In genomic region chr1:89550061-89550869, GRCm38 (mm10) we compare ENCODE assay signal across 11 mouse cellular contexts.
DNase-seq lines count a peak whose midpoint lies in the region; ATAC-seq and TF ChIP-seq lines count a peak whose summit lies in the region.
"Had no signal": no experiment of that assay in that cellular context is flagged by ENCODE, and none has a peak within 500 bp of the region (broad histone marks: within the 10 kb centered on the region; RNA-seq: fewer than 3 reads in every experiment).

No protein-coding gene starts in this region.

- H3K36me3 ChIP-seq in hindbrain, embryonic 11.5 days (ENCODE audit: control insufficient read depth, insufficient read depth, low read length): no peaks in the 10 kb centered on the region
- H3K36me3 ChIP-seq in midbrain, embryonic 10.5 days: no peaks in the 10 kb centered on the region
- H3K36me3 ChIP-seq in kidney, adult 2 months (ENCODE audit: control insufficient read depth, insufficient read depth, low read length): no peaks in the 10 kb centered on the region
- no peaks in the 10 kb centered on the region for H3K36me3 ChIP-seq in liver, embryonic 11.5 days (ENCODE audit: control insufficient read depth, insufficient read depth, low read length)

- DNase-seq in right cerebral cortex, postnatal 4 days: peak; percentile 49
- DNase-seq in right cerebral cortex, postnatal 36 days (ENCODE audit: low spot score in 2 of 2): no peak
- DNase-seq in hindbrain, embryonic 11.5 days (ENCODE audit: low spot score): peak; percentile 84
- DNase-seq in midbrain, embryonic 10.5 days (ENCODE audit: low spot score): peak; percentile 83
- DNase-seq in kidney, adult 2 months: no peak
- DNase-seq in spleen, postnatal 10 days (ENCODE audit: low spot score in 2 of 2): no peak
- DNase-seq in liver, embryonic 11.5 days (ENCODE audit: low spot score): no peak
- no peak for DNase-seq in kidney, postnatal 25 days
- DNase-seq: lung, postnatal 14 days had no signal

- peaks cover 23% of the 10 kb centered on the region for H3K4me1 ChIP-seq in hindbrain, embryonic 11.5 days (replicated peaks; ENCODE audit: control insufficient read depth, insufficient read depth, low read length)
- H3K4me1 ChIP-seq in midbrain, embryonic 10.5 days: peaks cover 62% of the 10 kb centered on the region
- peaks cover 14% of the 10 kb centered on the region for H3K4me1 ChIP-seq in kidney, adult 2 months (ENCODE audit: control insufficient read depth, insufficient read depth, low read length)
- H3K4me1 ChIP-seq in liver, embryonic 11.5 days (replicated peaks; ENCODE audit: control insufficient read depth, insufficient read depth, low read length): peaks cover 12% of the 10 kb centered on the region

- peak overlapping the region; percentile 44 for H3K9ac ChIP-seq in hindbrain, embryonic 11.5 days (ENCODE audit: low read depth, low read length)
- no peak overlapping the region for H3K9ac ChIP-seq in liver, embryonic 11.5 days (ENCODE audit: low read depth, low read length)

- H3K9me3 ChIP-seq in hindbrain, embryonic 11.5 days (ENCODE audit: control insufficient read depth, low read length): no peaks in the 10 kb centered on the region
- H3K9me3 ChIP-seq in midbrain, embryonic 10.5 days (replicated peaks): no peaks in the 10 kb centered on the region
- no peaks in the 10 kb centered on the region for H3K9me3 ChIP-seq in liver, embryonic 11.5 days (ENCODE audit: control insufficient read depth, low read length)

- H3K27ac ChIP-seq in hindbrain, embryonic 11.5 days (ENCODE audit: low read depth, low read length): peak overlapping the region; percentile 93
- peak overlapping the region; percentile 88 for H3K27ac ChIP-seq in midbrain, embryonic 10.5 days (replicated peaks)
- no peak overlapping the region for H3K27ac ChIP-seq in kidney, adult 2 months (ENCODE audit: insufficient read depth, low read depth, low read length)
- H3K27ac ChIP-seq in liver, embryonic 11.5 days (ENCODE audit: low read depth, low read length): no peak overlapping the region

- 26% methylated on average over 25 of the region's 25 CpGs for WGBS in hindbrain, embryonic 11.5 days
- WGBS in midbrain, embryonic 10.5 days: 41% methylated on average over 25 of the region's 25 CpGs
- 76% methylated on average over 25 of the region's 25 CpGs for WGBS in kidney, adult 2 months
- 69% methylated on average over 25 of the region's 25 CpGs for WGBS in liver, embryonic 11.5 days

- H3K27me3 ChIP-seq in hindbrain, embryonic 11.5 days (ENCODE audit: control insufficient read depth, insufficient read depth, low read length): no peaks in the 10 kb centered on the region
- no peaks in the 10 kb centered on the region for H3K27me3 ChIP-seq in midbrain, embryonic 10.5 days (ENCODE audit: low read depth, poor library complexity, severe bottlenecking)
- H3K27me3 ChIP-seq in kidney, adult 2 months (replicated peaks; ENCODE audit: control insufficient read depth, insufficient read depth, low read length): no peaks in the 10 kb centered on the region
- H3K27me3 ChIP-seq in liver, embryonic 11.5 days (replicated peaks; ENCODE audit: control insufficient read depth, insufficient read depth, low read length): no peaks in the 10 kb centered on the region
- H3K27me3 ChIP-seq: CH12.LX had no signal

- peak overlapping the region; percentile 36 for H3K4me2 ChIP-seq in hindbrain, embryonic 11.5 days (replicated peaks; ENCODE audit: low read depth, low read length)
- no peak overlapping the region for H3K4me2 ChIP-seq in liver, embryonic 11.5 days

- no peak for TF ChIP-seq CTCF in kidney, adult 2 months (conservative IDR thresholded peaks at IDR 0.05; ENCODE audit: insufficient read depth, insufficient read length, low read depth, low read length)

- no peak overlapping the region; the same call in 1 of the 2 replicates for H3K4me3 ChIP-seq in hindbrain, embryonic 11.5 days (ENCODE audit: low read depth, low read length)
- H3K4me3 ChIP-seq in midbrain, embryonic 10.5 days: peak overlapping the region; percentile 37; the same call in 1 of the 2 replicates
- H3K4me3 ChIP-seq in kidney, adult 2 months (ENCODE audit: insufficient read depth, low read depth, low read length): no peak overlapping the region
- H3K4me3 ChIP-seq in liver, embryonic 11.5 days (ENCODE audit: low read depth, low read length): no peak overlapping the region

- TF ChIP-seq POLR2A in kidney, adult 2 months (IDR thresholded peaks at IDR 0.05; ENCODE audit: low read depth, low read length): no peak

- ATAC-seq in hindbrain, embryonic 11.5 days (ENCODE audit: low FRiP score): peak; percentile 96
- ATAC-seq in liver, embryonic 11.5 days (replicated peaks; ENCODE audit: low FRiP score): no peak
- ATAC-seq: intestine, postnatal 0 days had no signal

Comparison
In these comparisons a context has a peak if more than half of its experiments do, and no peak if none do; other contexts are left out.
1. DNase-seq: peak in right cerebral cortex, postnatal 4 days (single experiment), hindbrain, embryonic 11.5 days (single experiment) and midbrain, embryonic 10.5 days (single experiment); none in right cerebral cortex, postnatal 36 days (0 of 2), kidney, adult 2 months (single experiment), spleen, postnatal 10 days (0 of 2), liver, embryonic 11.5 days (single experiment) and kidney, postnatal 25 days (0 of 2).
2. H3K27ac ChIP-seq: peak in hindbrain, embryonic 11.5 days (single experiment) and midbrain, embryonic 10.5 days (single experiment); none in kidney, adult 2 months (single experiment) and liver, embryonic 11.5 days (single experiment).